Mouse (Mus musculus): ENCODE data around the gene Acsl3. TPM values are rescaled to one million over a fixed set of nuclear protein-coding genes. Genes with fewer than 3 reads are reported as not detected.

The Acsl3 gene
- total RNA-seq, 2 experiments from 2014 or later, result 11.3 to 14.1 TPM

DNA sequence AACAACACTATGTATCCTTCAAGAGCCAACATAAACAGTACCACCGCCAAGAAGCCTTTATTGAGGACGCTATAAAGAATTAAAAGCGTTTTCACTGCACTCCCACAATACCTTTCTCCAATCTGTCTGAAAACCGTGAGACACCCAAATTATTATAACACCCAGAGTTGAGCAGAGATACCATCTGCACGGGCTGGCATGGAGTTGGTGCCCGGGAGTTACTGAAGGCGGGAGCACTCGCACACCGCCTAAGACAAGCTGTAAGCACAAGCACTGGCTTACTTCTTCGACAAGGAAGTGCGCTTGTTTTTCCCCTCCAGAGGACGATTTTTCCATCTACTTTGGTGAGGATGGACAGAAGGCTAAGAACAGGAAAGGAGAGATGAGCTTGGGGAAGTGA lies 84.6 kb downstream of the Acsl3 start:
- no peak for DNase-seq

DNA sequence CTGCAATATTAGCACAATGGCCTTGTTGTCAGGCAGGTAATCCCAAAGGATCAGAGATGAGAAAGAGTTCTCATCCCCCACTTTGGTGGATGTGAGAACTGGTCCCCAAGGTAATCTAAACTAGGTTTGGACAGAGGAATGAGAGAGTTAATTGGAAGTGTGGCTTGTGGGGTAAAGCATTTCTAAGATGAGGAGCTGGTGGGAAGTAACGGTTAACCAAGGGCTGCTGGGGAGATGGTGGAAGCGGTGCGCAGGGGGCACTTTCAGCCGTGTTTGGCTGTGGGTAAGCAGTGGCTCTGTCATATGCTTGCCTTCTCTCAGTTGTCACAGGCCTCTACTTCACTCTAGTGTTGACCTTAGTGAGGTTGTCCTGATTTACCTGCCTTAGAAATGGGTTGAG lies 85.7 kb downstream of the Acsl3 start:
- DNase-seq, result no peak

DNA sequence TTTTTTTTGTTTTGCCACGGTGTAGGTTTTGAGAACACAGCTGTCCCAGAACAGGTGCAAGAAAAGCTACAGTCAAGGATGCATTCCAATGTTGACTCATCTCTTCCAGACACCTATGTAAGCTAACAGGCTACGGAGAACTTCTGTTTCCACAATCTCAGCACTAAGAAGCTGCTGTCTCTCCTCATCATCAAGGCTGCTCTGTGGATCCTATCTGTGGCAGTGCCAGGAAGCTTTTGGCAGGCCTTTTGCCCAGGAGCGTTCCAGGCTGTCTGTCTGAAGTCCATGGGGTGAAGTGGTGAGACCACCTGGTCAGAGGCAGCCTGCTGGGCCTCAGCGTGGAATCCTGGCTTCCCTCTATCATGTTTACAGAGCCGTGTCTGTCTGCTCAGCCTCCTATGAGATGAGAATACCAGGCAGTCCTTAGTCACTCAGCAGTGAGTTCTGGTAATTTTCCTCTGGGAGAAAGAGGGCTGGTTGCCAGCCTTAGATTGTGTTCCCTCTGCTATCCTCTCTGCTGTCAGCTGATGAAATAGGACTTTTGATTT lies 87.7 kb downstream of the Acsl3 start:
- DNase-seq, result peak; percentile 25

Other genes with a start within 250 kb of the Acsl3 start
- 10 to 100 TPM; 46.4 to 48.3 TPM for gene Farsb, start 168.9 kb upstream of the Acsl3 start, total RNA-seq (2021)
- not detected for gene Mogat1, start 146.8 kb upstream of the Acsl3 start, total RNA-seq (2021)
- gene BC035947, start 145.7 kb upstream of the Acsl3 start, total RNA-seq (2021), result not detected
- gene Utp14b, start 213 bp downstream of the Acsl3 start, total RNA-seq (2021), result 1 to 10 TPM; 2.6 to 3.9 TPM
- 1 to 10 TPM; 3.2 to 3.4 TPM for gene Kcne4, start 158.9 kb downstream of the Acsl3 start, total RNA-seq (2021)